Mouse (Mus musculus): Measurements from ENCODE around the gene Clptm1l.

DNA sequence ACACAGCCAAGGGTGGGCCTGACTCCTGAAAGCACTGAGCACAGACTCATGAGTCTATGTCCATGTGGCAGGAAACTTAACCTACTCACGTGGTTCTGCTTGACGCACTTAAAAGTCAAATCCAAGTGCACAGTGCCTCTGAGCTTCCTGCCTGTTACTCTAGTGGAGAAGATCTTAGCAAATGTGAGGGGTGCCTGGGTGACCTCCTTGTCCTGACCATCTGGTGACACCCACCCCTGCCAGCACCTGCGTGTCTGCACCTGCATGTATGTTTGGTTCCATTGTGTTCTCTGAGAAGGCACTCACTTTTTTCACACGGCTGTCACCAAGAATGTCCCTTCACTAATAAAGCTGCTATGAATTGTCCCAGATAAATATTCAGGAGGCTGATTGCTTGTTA, 37.5 kb downstream of the Clptm1l start:
- TF ChIP-seq CTCF (IDR thresholded peaks at IDR 0.05; ENCODE audit: low read depth) (no peak), EP300 (IDR thresholded peaks at IDR 0.05; ENCODE audit: low read depth) (no peak)
